Mouse (Mus musculus) heart, embryonic 16.5 days (tissue): ENCODE measurements around the gene Zfp945. TPM values are rescaled to one million over a fixed set of nuclear protein-coding genes. Genes with fewer than 3 reads are reported as not detected.
A peak's percentile ranks its signal among the peaks of the same experiment; 100 is the strongest.

Experiments used
- ATAC-seq: fragments of 200-750 bp; cut with Nextera tagmentation; replicated peaks from 2 replicates; pipeline ENCODE4 v1.8.0; 2017; ENCODE audit warnings: moderate number of reproducible peaks; ENCODE audit not compliant: insufficient read depth, low FRiP score; ENCODE audit errors: extremely low read depth
- H3K27ac ChIP-seq: fragments of 300-500 bp; sonication (generic); 2 replicates; pipeline ENCODE4 v1.5.1; 2014; ENCODE audit warnings: mild to moderate bottlenecking, low read length, control low read depth, moderate library complexity
- H3K27me3 ChIP-seq: fragments of 300-500 bp; sonication (generic); 2 replicates; pipeline ENCODE4 v1.6.1; 2014; ENCODE audit warnings: low read length, mixed read lengths; ENCODE audit not compliant: control insufficient read depth, insufficient read depth
- H3K36me3 ChIP-seq: fragments of 300-500 bp; sonication (generic); 2 replicates; pipeline ENCODE4 v1.6.1; 2014; ENCODE audit not compliant: control insufficient read depth, insufficient read depth
- H3K4me1 ChIP-seq: fragments of 300-500 bp; sonication (generic); 2 replicates; pipeline ENCODE4 v1.6.1; 2014; ENCODE audit warnings: low read length, mixed read lengths; ENCODE audit not compliant: control insufficient read depth, insufficient read depth
- H3K4me2 ChIP-seq: fragments of 300-500 bp; sonication (generic); 2 replicates; pipeline ENCODE4 v1.6.1; 2014; ENCODE audit warnings: low read depth, mild to moderate bottlenecking, control low read depth, low read length
- H3K4me3 ChIP-seq: fragments of 300-500 bp; sonication (generic); 2 replicates; pipeline ENCODE4 v1.5.1; 2014; ENCODE audit warnings: mild to moderate bottlenecking, control low read depth, low read length
- H3K9ac ChIP-seq: fragments of 300-500 bp; sonication (generic); 2 replicates; pipeline ENCODE4 v1.6.1; 2014; ENCODE audit warnings: low read length, control low read depth
- H3K9me3 ChIP-seq: fragments of 300-500 bp; sonication (generic); replicated peaks from 2 replicates; pipeline ENCODE4 v1.6.1; 2016; ENCODE audit warnings: low read length; ENCODE audit not compliant: control insufficient read depth
- WGBS: fragments of 180-500 bp; shearing (Covaris S2); extraction: QIAGEN DNeasy Blood & Tissue Kit; methylation state at CpG from one replicate; pipeline ENCODE4 v1.1.7; 2014; 5-methylcytosine and 5-hydroxymethylcytosine counted together
- polyA plus RNA-seq: library from polyadenylated mRNA; unstranded; fragments of >200 nt; fragmentation: Nextera tagmentation; extraction: Ambion mirVana; gene quantifications from 2 replicates; pipeline ENCODE4 v1.2.1, GENCODE M21; 2015

Gene Zfp945
- polyA plus RNA-seq, 1 experiment from 2014 or later: 14.8 TPM

- no peak for ATAC-seq
- Histone ChIP-seq H3K27me3 (no peaks in the 10 kb centered on the region), H3K4me3 (peak overlapping the region; percentile 87), H3K36me3 (no peaks in the 10 kb centered on the region), H3K27ac (no peak overlapping the region), H3K4me2 (peak overlapping the region; percentile 71), H3K4me1 (no peaks in the 10 kb centered on the region), H3K9me3 (no peaks in the 10 kb centered on the region), H3K9ac (peak overlapping the region; percentile 93; the same call in 1 of the 2 replicates)
- WGBS: 65% methylated on average over 3 of the region's 3 CpGs
Measured at GRCm38 (mm10) chr17:22818199-22818595, 48.7 kb downstream of the Zfp945 start.

GRCm38 (mm10) chr17:22817471-22818198, 49.3 kb downstream of the Zfp945 start:
- WGBS: 2% methylated on average over 28 of the region's 28 CpGs
- Histone ChIP-seq H3K4me3 (peak overlapping the region; percentile 87), H3K27ac (peak overlapping the region; percentile 86), H3K27me3 (no peaks in the 10 kb centered on the region), H3K4me1 (no peaks in the 10 kb centered on the region), H3K9me3 (no peaks in the 10 kb centered on the region), H3K36me3 (no peaks in the 10 kb centered on the region), H3K4me2 (peak overlapping the region; percentile 71), H3K9ac (peak overlapping the region; percentile 93)
- ATAC-seq: peak; percentile 91

- peaks cover 3% of the 10 kb centered on the region; the same call in 1 of the 2 replicates for H3K9me3 ChIP-seq
- 54% methylated on average over 2 of the region's 2 CpGs for WGBS
- H3K27me3 ChIP-seq: no peaks in the 10 kb centered on the region
- no peak for ATAC-seq
- H3K9ac ChIP-seq: no peak overlapping the region
- H3K36me3 ChIP-seq: no peaks in the 10 kb centered on the region
- H3K4me2 ChIP-seq: no peak overlapping the region
- no peaks in the 10 kb centered on the region for H3K4me1 ChIP-seq
- H3K4me3 ChIP-seq: no peak overlapping the region
- H3K27ac ChIP-seq: no peak overlapping the region
Measured at GRCm38 (mm10) chr17:22799707-22800106, 67.2 kb downstream of the Zfp945 start.

Other genes starting within 250 kb of the Zfp945 start
- gene Vmn2r113, start 75.8 kb upstream of the Zfp945 start, polyA plus RNA-seq: not detected in 2 replicates
- not detected in 2 replicates for gene Vmn2r-ps130, start 194.0 kb upstream of the Zfp945 start, polyA plus RNA-seq